Mouse (Mus musculus) adrenal gland, adult 8-10 months (tissue): ENCODE measurements around the gene Ythdf2. TPM values are rescaled to one million over a fixed set of nuclear protein-coding genes. Genes with fewer than 3 reads are reported as not detected.

Experiments
- DNase-seq: peaks from one replicate; pipeline ENCODE4 v3.0.0; 2022
- total RNA-seq, 4 experiments: library from RNA; stranded (reverse); gene quantifications; 2 replicates each; pipeline ENCODE4 v1.2.4; 2022

The Ythdf2 gene
- total RNA-seq, 4 experiments from 2014 or later: 48.1 to 62.4 (median 55.0) TPM

GRCm38 (mm10) chr4:132209299-132209698 is 2.8 kb downstream of the Ythdf2 start:
- no peak for DNase-seq

- DNase-seq: no peak
Measured at GRCm38 (mm10) chr4:132207280-132207679, 4.8 kb downstream of the Ythdf2 start.

DNA sequence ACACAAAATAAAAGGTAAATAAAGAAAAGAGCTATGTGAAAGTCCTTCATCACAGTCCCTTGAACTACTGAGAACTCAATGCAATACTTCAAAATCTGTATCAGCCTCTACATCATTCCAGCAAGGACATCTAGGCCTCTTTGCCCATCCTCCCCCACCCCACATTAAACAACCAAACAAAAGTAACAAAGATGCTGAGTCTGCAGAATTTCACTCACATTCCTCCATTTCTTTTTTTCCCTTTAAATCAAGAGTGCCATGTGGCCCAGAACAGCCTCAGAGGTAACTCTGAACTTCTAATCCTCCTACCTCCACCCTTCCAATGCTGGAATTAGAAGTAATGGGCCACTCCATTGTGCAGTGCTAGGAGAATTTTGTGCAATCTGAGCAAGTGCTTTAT is 13.3 kb downstream of the Ythdf2 start:
- no peak for DNase-seq

GRCm38 (mm10) chr4:132198285-132198712 is 13.8 kb downstream of the Ythdf2 start:
- DNase-seq: no peak

DNA sequence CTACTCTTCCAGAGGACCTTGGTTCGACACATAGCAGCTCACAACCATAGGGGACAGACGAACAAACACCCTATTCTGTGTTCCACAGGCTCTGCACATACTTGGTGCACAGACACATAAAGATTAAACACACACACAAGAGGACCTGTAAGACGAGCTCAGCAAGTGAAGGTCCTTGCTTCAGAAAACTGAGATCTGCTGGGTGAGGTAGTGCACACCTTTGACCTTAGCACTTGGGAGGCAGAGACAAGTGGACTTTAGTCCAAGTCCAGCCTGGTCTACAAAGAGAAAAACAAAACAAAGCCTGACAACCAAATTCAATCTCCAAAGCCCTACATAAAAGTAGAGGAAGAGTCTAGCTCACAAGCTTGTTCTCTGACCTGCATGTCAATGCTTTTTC is 17.1 kb downstream of the Ythdf2 start:
- DNase-seq: no peak

DNA sequence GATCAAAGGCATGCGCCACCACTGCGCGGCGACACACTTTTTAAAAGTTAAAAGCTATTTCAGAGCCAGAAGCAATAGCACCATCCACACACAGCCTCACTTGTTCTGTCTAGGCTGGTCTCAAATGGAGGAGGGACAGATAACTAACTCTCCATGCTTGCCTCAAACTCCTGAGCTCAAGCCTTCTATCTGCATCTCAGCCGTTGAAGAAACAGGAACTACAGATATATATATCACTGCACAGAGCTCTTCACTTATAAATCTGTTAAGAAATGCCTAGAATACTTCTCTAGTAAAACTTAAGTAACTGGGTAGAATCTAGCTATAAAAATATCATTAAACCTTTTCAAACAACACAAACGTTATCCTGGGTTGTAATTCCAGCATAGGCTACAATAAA is 17.7 kb downstream of the Ythdf2 start:
- DNase-seq: no peak

DNA sequence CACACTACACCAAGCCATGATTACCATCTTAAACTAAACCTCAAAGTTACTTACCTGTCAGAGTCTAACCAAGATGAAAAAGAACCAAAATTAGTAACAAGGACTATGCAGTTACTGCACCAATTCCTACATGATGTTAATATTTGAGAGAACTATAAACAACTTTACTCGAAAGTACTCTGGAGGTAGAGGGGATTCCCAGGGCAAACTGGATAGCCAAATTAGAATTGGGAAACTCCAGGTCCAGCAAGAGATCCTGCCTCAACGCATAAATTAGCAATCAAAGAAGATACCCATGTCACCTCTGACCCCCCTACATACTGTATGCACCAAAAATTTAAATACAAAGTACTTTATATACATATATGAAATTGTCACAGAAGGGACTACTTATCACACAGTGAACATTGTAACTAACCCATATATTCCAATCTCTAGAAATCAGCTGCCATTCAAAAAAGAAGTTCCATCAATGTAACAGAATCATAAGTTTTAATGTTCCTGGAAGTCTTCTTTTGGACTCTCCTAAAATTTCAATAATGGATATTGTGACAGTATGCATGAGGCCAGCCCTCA is 24.2 kb downstream of the Ythdf2 start:
- no peak for DNase-seq

DNA sequence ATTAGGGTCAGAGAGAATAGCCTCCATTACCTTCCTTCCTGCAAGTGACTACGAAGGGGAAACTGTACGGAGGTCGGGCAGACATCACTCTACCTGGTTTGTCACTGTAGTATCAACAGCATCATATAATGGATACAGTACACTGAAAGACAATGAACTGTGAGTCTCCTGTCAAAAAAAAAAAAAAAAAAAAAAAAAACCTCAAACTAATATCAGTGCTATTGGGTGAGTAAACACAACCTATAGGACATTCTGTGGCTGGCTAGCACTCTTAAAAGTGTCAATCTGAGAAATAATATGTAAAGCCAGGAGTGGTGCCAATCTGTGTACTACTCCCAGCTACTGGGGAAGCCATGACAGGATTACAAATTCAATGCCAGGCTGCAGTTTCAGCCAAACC is 28.9 kb downstream of the Ythdf2 start:
- DNase-seq: no peak

DNA sequence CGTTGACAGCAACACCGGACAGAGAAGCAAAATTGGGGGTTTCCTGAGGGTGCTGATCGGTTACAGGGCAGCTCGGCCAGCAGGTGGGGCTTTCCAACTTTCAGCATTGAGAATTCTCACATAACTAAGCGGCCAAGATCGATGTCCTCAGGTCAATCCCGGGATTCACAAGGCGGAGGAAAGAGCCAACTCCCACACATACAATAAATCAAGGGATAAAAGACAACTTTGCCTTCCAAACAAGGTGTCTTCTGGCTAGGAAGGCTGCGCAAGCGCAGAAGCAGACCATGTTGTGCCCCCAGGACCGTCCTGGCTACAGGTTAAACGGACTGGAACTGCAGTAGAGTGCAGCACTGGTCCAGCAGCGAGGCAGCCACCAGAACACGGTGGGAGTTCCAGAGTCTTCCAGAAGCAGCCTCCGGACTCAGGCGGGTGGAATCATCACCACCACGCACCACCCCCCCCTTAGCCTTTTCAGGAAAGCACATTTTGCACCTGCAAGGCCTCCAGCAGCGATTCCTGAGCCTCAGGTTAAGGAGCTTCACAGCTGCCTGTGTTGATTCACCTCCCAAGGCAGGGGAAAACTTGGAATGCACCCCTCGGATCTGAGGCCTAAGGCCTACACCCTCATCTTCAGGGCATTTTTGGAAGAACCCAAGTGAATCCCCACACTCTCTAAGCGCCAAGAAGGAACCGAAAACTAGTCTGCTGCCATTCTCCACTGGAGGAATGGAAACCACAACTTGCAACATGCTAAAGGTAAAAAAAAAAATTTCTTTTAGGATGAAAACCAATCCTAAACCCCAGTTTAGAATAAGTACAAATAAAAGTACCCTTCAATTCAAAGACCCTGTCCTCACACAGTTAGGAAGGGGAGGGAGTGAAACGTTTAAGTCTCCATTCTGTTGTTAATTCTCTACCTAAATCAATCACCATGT is 30.1 kb downstream of the Ythdf2 start:
- DNase-seq: no peak

GRCm38 (mm10) chr4:132180710-132181109 is 31.4 kb downstream of the Ythdf2 start:
- DNase-seq: no peak

DNA sequence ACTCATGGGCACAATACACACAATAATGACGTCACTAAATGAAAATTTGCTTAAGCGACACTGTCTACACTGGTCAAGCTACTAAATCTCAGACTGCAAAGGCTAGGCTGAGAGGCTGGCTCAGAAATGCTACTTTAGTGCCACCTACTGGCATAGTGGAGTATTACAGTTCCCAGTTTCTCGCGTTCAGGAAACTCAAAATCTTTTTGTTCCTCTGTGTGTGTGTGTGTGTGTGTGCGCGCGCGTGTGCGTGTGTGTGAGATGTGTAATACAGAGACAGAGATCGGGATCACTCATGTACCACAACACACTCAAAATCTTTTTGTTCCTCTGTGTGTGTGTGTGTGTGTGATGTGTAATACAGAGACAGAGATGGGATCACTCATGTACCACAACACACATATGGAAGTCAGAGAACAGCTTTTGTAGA is 33.5 kb downstream of the Ythdf2 start:
- DNase-seq: no peak

- no peak for DNase-seq
Measured at GRCm38 (mm10) chr4:132176474-132176873, 35.6 kb downstream of the Ythdf2 start.

- DNase-seq: no peak
Measured at GRCm38 (mm10) chr4:132170891-132171290, 41.2 kb downstream of the Ythdf2 start.

DNA sequence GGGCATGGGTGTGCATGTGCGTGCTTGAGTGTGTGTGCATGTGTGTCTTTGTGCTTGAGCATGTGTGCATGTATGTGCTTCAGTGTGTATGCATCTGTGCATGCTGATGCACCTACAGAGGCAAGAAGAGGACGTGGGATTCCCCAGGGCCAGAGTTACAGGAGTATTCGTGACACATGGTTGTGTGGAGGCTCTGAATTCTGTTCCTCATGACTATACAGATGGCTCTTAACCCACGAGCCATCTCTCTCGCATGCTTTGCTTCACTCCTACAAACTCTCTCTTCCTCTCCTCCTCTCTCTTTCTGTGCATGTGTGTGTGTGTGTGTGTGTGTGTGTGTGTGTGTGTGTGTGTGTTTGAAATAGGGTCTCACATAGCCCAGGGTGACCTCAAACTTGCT is 42.3 kb downstream of the Ythdf2 start:
- DNase-seq: no peak

DNA sequence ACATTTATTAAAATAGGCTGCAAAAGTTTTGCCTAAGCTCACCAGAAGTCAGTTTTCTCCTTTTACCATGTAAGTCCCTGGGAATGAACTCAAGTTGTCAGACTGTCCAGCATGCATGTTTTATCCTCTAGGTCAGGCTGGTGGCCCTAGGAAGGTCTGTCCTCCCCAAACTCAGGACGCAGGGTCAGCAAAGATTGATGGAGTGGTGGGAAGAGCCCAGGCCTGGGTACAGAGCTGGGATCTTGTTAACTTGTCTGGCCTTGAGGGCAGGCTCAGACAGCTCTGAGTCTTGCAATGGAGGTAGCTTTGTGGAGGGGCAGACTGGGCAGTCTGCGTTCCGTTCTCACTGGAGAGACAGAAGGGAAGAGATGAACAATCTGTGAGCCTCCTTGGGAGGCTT is 42.8 kb downstream of the Ythdf2 start:
- DNase-seq: no peak

DNA sequence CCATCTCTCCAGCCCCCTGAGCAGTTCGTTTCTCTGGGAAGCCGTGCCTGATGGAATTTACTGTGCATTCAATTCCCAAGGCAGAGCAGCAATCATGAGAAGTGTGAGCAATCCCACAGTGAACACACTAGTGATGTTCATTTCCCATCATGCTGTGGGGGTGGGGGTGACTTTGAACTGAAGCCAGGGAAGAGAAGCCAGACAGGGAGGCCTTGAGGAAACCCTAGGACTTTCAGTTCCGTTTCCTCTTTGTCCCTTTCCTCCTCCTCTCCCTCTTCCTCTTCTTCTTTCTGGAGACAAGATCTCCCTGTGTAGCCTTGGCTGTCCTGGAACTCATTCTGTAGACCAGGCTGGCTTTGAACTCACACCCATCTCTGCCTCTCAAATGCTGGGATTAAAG is 44.7 kb downstream of the Ythdf2 start:
- no peak for DNase-seq

- DNase-seq: no peak
Measured at GRCm38 (mm10) chr4:132166350-132167290, 45.5 kb downstream of the Ythdf2 start.

GRCm38 (mm10) chr4:132165691-132166090 is 46.4 kb downstream of the Ythdf2 start:
- DNase-seq: no peak

DNA sequence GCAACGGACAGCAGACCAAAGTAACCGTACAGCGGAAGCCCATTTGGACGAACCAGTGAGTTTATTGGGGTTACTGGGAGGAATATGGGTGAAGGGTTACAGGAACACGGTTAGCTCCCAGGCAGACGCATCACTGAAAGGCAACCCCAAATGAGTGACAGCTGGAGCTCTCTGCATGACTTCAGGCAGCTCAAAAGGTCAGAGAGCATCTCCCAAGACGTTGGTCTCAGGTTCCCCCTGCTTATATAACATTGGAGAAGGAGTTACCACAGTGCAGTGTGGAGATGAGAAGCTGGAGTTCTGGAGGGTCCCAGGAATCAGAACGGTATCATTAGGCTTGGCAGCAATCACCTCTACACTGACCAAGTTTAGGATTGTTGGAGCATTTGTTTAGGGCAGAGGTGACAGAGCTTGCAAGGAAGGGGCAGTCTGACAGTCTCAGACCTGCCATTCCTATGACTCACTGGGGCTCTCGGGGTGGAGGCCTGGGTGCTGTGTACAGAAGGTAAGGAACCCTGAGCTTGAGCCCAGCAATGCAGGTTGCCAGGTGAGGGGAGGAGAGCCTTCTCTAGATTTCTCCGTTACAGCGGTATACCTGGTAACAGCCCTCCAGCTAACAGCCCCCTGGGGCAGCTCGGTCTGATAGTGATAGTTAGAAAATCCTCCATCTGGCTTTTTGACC is 55.0 kb downstream of the Ythdf2 start:
- no peak for DNase-seq

DNA sequence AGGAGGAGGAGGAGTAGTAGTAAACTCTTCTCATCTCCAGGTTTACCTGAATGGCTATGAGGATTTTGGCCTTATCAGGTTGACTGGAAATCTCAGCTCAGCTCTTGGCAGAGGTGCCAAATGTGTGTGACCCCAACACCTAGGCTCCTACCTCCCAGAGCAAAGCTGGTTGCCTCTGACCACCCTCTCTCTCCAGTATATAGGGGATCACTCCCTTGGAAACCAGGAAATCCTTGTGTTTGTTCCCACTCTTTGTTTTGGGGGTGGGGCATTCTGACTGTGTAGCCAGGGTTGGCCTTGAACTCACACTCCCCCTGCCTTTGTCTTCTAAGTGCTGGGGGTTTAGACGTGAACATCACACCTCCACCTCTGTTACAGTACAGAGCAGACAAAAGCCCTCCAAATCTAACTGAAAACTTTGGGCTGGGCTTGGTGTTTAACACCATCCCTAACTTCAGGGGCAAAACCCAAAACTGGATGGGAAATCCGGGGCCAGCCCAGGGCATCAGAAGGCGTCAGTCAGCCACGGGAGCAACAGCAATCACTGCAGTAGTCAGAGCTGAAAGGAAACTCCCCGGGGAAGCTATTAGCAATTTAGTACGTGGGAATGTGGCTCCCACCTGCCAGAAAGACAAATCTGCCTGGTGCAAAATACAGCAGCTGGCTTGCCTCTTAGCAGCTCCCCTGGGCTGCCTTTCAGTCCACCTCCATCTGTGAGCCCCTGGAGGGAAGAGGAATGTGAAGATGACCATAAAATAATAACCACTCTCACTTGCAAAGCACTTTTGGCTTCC is 57.0 kb downstream of the Ythdf2 start:
- DNase-seq: no peak

DNA sequence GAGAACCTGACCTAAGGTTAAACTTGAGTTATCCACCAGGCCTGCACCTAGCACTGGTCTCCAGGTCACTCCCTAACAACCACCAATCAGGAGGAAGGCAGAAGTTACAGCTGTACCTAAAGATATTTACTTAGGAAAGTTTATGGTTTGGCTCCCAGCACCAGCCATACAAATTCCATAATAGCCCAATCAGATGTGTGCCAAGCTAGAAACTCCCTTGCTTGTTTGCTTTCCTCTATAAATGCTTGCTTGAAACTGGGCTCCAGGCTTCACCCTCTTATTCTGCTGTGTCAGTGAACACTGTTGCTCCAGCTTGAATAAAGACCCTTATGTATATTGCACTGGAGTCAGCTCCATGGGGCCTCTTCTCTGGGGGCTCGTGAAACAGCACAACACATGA is 60.4 kb downstream of the Ythdf2 start:
- DNase-seq: no peak
